Mouse (Mus musculus): ENCODE results near the gene Calm1. TPM values are rescaled to one million over a fixed set of nuclear protein-coding genes. Genes with fewer than 3 reads are reported as not detected.

The Calm1 gene
- 670 and 754 TPM in 2 replicates for polyA plus RNA-seq (2012; ENCODE audit: low replicate concordance)

DNA sequence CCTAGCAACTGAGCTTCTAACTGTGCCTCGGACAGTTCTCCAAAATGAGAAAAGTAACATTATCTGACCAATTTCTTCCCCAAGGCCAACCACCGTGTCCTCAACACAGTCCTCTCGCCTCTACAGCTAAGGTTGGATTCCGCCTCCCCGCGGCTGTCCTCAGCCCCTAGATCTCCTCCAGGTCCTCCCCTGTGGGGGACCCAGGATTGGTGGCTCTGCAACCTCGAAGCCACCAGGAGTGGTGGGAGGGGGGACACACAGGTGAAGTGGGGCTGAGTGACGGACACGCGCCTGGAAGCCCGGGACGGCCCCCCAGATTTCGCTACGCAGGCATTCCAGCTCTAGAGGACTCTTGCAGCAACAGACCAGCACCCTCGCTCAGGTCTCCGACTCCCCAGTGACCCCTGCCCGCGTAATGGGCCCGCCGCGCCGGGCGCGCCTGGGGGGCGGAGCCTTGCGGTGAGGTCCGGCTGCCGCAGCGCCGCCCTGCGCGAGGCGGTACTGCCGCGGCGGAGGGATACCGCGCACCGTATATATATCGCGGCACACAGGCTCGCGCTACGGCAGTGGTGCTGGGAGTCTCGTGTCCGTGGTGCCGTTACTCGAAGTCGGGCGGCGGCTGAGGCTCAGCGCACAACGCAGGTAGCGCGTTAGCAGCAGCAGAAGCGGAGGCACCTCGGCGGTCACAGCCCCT, at the start of gene Calm1:
Calm1 (plus strand) TSS at position 469 of the 694 bp plus-strand sequence.

DNA sequence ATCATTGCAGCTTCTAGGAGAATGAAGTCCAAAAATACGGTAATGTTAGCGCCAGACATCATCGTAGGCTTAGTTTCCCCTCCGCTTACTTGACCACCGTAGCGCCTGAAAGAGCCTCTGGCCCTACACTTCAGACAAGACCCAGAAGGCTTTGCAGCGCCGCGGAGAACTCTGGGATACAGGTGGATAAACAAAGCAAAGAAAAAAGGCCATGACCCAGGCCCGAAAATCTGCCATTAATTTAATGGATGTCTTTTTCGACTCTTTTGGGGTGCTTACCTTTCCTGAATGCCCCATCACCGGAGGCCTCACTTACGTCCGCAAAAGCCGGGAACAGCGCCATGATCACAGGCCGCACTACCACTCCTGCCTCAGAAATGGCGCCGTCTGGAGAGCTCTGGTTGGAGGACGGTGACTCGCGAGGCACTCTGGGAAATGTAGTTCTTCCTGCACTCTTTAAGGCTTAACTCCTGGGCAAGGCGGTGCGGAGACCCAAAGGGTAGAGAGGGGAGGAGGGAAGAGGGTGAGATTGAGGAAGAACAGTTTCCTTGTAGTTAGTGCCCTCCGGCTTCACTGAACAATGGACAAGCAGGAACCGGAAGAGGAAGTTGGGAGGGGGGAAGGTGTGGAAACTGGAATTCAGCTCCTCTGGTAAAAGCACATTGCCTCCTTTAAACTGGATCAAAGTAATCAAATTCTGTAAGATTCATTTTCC, 39.8 kb upstream of the Calm1 start, which contains the start of gene Nrde2:
Nrde2 (minus strand) TSS at position 393 of the 715 bp plus-strand sequence.

Other genes starting within 250 kb of the Calm1 start
- 0.50 and 0.73 TPM in 2 replicates for gene Kcnk13, start 234.9 kb upstream of the Calm1 start, polyA plus RNA-seq (2012; ENCODE audit: low replicate concordance)
- gene Psmc1, start 89.3 kb upstream of the Calm1 start, polyA plus RNA-seq (2012; ENCODE audit: low replicate concordance) = 5.2 and 9.7 TPM in 2 replicates
- 4.6 and 4.9 TPM in 2 replicates for gene Nrde2, start 39.8 kb upstream of the Calm1 start, polyA plus RNA-seq (2012; ENCODE audit: low replicate concordance)